Mouse (Mus musculus) activated CD4-positive, CD25-positive, alpha-beta regulatory T cell, adult 4 months (primary cell): Measurements from ENCODE around the gene Ly6g6c. TPM values are rescaled to one million over a fixed set of nuclear protein-coding genes. Genes with fewer than 3 reads are reported as not detected.

ENCODE experiments used
- ATAC-seq: one replicate; pipeline ENCODE4 v1.8.0; 2017
- polyA plus RNA-seq, 2 experiments: library from polyadenylated mRNA; unstranded; fragments of 100-300 nt; shearing (Covaris generic); gene quantifications; one replicate each; pipeline ENCODE4 v1.2.1; 2017

Ly6g6c gene
- polyA plus RNA-seq, 2 experiments from 2014 or later = not detected

DNA sequence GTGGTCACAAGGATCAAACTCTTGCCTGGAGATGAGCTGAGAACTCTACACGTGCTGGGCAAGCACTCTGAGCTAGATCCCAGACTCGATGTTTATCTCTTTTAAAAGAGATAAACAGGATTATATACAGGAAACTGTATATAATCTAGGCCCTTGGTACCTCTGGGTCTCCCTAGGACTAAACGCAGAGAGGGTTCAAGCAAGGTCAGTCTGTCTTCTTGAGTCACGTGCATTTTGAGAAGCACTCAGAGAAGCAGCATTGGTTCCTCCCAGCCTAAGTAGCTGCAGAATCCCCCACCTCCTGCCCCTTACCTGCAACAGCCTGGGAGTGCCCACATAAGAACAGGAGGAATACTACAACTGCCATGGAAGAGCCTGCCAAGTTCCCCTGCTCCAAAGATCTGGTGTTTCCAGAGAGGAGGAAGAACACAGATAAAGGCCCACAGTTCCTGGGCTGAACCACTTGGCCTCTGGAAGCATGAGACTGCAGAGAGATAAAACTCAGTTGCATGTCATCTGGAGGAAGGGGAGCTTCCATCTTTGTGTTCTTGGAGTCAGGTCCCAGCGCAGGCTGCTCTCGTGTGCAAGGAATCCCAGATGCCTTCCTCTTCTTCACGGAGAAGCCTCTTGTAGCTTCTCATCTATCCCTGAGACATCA, 20.1 kb downstream of the Ly6g6c start, which contains the start of gene Ly6g6f:
TSS of gene Ly6g6f (minus strand) at position 403 of the 658 bp plus-strand sequence.
- ATAC-seq = no peak

DNA sequence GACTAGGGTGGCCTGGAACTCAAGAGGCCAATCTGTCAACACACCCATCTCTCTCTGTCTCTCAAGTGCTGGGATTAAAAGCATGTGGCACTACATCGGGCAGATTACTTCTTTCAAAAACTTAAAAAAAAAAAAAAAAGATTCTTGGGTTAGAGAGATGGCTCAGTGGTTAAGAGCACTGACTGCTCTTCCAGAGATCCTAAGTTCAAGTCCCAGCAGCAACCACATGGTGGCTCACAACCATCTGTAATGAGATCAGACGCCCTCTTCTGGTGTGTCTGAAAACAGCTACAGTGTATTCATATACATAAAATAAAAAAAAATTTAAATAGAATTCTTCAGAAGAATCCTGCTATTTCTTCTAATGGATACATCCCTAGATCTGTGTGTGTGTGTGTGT, 23.0 kb downstream of the Ly6g6c start:
- no peak for ATAC-seq

DNA sequence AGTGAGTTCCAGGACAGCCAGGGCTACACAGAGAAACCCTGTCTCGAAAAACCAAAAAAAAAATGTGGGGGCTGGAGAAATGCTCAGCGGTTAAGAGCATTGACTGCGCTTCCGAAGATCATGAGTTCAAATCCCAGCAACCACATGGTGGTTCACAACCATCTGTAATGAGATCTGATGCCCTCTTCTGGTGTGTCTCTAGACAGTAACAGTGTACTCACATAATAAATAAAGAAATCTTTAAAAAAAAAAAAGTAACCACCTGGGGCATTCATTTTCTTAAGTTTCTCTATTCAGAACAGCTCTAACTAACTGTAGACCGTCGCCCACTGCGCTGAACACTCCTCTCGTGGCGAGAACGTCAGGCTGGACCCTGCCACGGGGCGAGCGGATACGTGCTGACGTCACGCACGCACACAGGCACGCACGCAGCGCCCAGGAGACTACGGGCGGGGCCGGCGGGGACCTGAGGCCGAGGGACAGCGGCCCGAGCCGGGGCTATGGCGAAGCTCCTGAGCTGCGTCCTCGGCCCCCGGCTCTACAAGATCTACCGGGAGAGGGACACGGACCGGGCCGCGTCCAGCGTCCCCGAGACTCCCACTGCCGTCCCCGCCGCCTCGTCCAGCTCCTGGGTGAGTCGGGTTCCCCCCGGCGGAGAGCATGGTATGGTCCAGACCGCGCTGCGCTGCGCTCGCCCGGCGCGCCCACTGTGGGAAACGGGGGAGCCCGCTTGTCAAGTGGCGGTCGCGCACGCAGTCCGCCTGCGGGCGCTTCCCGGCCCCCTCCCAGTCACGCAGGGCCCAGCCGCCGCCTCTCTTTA, 23.8 kb downstream of the Ly6g6c start, which contains the start of gene Abhd16a:
TSS of gene Abhd16a (plus strand) at position 439 of the 820 bp plus-strand sequence.
- peak; percentile 93 for ATAC-seq

DNA sequence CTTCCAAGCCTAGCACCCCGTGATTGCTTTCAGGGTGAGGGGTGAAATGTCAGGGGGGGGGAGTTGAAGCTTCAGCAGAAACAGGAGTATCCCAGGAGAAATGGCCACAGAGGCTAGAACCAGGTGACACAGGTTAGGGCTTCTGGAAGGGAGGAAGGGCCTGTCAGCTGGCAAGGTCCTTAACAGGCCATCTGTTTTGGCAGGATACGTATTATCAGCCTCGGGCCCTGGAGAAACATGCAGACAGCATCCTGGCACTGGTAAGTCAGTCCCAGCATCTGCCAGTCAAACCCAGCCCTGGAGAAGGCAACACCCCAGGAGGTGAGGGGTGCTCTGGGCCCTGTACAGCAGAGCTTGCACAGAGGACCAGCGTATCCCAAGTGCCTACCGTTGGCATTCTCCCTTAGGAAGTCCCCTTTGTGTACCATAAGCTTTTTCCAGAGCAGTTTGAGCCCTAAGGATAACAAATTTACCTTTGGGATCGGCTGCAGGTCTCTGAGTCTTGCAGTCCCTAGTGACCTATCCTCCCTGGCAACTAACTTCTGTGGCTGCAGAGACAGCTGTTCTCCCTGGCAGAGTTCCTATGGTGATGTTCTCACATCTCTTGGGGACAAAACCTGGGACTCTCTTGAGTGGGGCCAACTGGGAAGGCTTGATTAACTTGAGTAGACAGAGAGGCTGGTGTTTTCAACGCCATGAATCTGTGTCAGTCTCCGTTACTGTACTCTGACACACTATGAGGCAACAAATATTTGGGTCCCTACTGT, 25.2 kb downstream of the Ly6g6c start:
- ATAC-seq = no peak

DNA sequence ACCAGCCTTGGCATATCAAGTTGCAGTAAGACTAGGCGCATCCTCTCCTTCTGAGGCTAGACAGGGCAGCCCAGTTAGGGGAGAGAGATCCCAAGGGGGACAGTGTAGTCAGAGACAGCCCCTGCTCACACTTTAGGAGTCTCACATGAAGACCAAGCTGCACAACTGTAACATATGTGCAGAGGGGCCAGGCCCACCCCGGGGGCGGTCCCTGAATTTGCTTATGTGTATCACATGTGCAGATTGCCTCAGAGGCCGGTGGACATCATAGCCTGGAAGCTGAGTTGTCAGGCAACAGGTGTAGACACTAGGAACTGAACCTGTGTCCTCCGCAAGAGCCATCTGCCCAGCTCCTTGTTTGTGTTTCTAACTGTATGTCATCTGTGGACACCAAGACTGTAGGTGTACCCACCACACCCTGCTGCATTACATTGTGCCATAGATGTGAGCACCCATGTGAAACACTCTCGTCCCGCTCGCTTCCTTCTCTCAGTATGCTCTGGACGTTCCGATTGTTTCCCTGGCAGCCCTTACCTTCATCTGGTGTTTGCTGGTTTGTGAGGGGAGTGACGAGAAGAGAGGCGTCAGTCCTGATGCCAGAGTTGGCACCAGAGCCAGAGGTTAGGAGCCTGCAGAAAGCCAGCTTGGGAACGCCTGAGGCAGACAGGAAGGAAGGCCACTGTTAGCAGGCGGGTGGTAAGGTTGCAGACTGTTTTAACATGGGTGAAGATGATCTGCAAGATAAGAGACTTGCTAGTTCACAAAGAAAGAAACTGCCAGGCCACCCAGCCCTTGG, 27.4 kb downstream of the Ly6g6c start:
- no peak for ATAC-seq

DNA sequence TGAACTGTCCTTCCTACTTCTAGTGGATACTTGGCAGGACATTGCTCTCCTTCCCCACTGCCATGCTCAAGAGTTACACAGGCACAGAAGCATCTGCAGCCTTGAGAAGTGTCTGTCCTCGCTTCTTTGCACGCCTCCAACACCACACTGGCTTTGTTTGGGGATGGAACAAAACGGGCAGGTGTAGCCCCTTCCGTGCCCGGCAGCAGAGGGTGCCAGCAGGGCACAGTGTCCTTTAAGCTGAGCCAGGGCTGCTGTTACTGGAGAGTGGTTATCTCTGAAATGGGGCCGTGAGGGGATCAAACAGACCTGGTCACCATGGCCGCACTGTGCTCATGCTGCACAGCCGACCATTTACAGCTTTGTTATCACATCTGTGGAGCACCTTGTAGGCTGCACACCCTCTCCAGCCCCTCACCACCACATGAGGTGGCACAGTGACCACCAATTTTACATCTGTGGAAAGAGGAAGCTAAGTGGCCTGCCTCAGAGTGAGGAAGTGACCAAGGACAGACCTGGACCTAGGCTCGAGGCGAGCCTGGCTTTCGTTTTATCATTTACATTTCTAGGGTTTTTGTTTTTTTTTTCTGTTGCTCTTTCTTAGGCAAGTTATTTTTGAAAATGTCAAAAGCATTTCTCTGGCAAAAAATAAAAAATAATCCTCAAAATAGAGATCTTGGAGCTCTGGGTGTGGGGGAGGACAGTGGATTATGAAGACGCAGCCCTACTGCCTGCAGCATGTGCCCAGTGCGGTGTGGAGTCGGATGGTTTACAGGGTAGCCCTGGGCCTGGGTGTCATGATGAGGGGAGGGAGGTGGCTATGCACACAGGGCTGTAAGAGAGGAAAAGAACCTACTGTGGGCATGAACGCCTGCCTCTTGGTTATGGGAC, 29.5 kb downstream of the Ly6g6c start:
- ATAC-seq = no peak

DNA sequence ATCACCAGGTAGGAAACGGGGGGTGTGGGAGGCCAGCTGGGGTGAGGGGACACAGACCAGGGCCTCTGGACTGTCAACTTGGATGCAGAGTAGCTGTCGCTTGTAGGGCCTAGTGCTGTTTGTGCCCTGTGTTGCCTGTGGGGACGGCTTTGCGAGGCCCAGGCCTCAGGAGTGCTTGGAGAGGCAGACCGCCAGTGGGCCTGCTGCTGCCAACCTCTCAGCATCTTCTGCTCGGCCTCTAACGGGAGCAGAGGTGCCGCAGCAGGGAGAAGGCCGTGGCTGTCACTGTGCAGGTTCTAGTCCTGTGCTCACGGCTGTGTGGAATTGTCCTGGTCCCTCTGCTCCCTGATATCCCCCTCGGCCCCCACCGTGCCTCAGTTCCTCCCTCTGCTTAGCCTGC, 31.4 kb downstream of the Ly6g6c start:
- no peak for ATAC-seq

DNA sequence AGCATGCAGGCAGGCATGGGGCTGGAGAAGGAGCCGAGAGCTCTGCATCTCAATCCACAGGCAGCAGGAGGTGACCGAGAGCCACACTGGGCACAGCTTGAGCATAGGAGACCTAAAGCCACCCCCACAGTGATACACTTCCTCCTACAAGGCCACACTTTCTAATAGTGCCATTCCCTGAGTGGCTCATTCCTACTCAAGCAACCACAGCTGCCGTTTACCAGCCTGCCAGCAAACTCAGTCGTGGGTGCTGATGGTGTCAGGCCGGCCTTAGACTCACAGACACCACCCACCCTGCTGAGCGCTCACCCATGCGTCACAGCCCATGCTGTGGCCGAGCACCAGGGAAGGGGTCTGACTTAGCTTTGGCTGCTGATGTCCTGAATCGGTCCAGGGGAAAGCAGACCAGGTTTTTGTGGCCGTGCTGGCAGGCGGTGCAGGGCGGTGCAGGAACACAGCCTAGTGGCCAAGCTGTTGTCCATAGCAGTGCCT, 32.0 kb downstream of the Ly6g6c start:
- no peak for ATAC-seq

DNA sequence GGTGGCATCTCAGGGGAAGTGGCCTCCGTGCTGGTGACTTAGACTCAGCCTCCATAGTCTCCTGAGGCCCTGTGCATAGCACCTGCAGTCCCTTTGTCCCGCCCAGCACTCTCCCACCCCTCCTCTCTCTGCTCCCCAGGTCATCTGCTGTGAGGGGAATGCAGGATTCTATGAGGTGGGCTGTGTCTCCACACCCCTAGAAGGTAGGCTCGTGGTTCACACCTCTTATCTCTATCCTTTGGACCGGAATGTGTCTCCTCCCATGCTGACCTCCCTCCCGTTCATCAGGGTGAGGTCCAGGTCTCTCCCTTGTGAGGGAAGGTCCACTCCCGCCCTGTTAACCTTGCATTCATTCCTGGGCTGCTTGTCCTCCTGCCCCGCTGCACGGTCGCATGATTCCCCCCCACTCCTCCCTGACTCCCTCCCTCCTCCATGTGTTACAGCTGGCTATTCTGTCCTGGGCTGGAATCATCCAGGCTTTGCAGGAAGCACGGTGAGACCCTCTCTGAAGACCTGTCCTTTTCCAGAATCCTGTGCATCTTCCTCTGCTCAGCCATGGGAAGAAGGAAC, 35.1 kb downstream of the Ly6g6c start:
- no peak for ATAC-seq

DNA sequence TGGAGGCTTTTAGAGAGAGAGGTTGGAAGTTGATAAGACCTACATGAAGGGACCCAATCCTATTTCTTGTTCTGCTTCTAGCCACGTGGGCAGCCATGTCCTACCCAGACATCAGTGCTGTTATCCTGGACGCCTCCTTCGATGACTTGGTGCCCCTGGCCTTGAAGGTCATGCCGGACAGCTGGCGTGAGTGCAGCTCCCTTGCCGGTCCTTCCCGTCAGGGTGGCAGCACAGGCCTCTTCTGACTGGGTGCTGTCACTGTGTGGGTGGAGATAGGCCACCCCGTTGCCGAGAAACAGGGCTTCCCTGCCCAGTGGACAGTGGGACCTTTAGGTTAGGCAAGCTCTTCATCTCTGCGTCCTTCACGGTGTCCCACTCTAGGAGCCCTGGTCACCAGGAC, 36.0 kb downstream of the Ly6g6c start:
- no peak for ATAC-seq

DNA sequence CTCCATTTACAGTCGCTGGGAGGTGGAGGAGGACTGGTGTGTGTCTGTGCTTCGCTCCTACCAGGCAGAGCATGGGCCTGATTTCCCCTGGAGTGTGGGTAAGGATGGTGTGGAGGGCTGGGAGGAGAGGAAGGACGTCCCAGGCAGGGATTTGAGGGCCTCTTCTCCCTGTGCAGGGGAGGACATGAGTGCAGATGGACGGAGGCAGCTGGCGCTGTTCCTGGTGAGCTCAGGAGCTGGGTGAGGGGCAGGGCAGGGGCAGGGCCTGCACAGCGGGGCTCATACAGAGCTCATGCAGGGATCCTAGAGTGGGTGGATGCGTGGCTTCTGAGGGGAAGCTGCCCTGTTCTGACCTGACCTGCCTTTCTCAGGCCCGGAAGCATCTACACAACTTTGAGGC, 37.1 kb downstream of the Ly6g6c start:
- ATAC-seq = no peak

DNA sequence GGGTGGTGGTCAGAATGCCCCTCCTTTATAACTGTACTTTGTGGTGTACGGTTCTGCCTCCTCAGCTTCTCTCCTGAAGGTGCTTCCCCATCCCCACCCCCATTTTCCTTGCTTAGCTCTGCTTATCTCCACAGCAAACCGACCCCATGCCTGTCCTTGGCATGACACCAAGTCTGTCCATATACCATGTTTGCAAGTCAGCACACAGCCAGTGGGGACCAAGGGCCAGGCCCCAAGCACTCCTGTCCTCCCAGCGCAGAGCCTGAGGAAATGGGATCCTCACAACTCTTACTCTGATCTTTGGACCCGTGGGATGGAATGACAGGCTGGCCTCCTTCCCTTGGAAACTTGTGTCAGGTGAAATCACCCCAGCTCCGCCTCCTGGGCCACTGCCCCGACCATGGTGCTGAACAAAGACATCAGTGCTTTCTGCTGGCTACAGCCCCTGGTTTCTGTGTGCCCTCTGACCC, 38.1 kb downstream of the Ly6g6c start:
- ATAC-seq = no peak

DNA sequence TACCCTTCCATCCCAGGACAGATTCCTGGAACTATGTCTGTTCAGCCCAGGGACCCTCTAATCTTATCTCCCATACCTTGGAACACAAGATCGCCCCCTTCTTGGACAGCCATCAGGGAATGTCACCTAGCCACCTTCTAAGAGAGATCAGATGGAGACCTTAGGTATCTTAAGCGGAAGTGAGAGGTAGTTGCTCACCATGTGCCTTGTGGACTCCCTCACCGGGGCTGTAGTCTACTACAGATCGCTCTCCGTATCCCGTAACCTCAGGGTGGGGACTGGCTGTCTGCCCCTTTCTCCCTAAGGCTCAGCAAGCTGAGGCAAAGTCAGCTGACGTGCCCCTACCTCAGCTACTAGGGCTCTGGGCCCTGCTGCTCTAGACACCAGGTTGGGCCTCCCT, 38.9 kb downstream of the Ly6g6c start:
- ATAC-seq = no peak

DNA sequence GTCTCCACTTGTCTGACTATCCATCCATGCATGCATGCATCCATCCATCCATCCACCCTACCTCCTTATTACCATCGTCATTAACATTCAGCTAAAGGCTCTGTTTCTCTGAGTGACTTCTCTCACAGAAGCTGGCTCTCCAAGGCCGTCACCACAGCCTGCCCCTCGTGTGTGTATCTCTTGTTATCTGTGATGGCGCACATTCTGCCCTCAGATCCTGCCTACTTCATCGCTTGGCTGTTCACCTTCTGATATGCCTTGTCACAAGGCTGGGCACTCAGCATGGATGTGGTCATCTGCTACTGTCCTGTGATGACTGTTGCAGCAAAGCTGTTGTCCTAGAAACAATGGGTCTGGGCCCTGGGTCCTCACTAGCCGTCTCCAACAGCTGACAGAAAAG, 39.6 kb downstream of the Ly6g6c start:
- ATAC-seq = no peak

DNA sequence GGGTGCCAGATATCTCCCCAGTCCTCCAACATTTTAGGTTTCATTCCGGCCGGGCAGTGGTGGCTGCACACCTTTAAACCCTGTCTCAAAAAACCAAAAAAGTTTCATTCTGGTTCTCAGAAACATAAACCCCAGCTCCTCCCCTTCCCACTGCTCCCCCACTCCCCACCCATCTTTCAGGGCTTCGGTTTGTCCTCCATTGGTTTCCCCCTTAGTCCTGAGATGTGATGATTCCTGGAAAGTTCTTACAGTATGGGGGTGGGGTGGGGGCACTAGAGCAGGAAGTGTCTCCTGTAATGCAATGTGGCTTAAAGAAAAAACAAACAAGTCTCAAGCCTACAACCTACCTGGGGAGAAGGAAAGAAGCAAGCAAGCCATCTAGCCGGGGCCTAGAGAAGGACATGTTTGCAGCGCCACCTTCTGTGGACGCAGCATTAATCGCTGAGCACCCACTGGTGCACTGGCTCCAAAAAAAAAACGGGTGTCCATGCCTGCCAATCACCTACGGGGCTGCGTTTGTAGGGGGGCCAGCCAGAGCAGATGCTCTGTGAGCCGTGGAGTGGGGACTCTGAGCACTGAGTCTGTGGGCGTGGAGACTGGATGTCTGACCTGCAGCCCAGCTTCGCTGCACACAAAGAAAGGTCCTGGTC, 40.7 kb downstream of the Ly6g6c start:
- no peak for ATAC-seq

DNA sequence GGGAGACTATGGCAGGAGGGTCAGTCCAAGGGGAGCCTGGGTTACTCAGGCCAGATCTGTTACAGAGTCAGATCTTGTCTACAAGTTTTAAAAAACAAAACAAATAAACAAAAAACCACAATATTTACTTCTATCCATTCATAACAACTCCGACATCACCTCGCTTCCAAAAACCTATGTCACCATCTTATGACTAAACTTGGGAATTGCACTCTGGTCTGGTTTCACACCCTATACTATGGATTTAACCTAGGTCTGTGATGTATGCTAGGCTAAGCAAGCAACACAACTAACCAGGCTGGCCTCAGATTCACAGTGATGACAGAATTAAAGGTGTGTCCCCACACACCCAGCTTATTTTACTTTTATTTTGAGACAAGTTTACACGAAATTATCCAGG, 41.3 kb downstream of the Ly6g6c start:
- ATAC-seq = no peak

DNA sequence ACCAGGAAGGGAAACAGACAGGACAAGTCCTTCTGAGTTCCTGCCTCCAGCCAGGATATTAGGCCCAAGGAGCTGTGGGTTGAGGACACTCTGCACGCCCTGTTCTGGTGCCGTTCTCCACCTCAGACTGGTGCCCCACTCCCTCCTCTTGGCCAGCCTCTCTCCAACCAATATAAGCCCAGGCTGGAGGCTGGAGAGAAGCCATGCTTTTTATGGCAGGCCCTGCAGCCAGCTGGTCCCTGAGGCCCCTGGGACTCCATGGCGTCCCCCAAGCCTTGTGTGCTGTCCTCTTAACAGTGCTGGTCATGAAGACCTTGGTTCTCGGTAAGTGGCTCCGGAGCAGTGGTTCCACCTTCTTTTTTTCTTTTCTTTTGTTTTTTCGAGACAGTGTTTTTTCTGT, 42.9 kb downstream of the Ly6g6c start, which contains the start of gene Ly6g5c:
TSS of gene Ly6g5c (plus strand) at position 183 of the 400 bp plus-strand sequence.
- ATAC-seq = no peak

DNA sequence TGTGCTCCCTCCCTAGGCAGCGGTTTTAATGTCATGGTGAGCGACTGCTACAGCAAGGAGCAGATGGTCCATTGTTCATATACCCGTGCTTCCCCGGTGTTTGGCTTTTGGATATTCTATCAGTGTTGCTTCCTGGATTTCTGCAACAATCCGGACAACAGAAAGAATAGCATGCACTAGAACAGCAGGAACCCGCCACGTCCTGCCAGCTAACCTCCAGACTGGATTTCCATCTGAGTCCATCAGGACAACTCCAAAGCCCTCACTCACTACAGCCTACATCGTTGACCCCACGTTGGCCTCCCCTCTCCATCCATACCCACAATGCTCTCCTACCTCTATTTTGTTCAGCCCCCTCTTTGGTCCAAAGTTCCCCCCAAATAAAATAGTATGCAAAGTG, 46.6 kb downstream of the Ly6g6c start:
- no peak for ATAC-seq

DNA sequence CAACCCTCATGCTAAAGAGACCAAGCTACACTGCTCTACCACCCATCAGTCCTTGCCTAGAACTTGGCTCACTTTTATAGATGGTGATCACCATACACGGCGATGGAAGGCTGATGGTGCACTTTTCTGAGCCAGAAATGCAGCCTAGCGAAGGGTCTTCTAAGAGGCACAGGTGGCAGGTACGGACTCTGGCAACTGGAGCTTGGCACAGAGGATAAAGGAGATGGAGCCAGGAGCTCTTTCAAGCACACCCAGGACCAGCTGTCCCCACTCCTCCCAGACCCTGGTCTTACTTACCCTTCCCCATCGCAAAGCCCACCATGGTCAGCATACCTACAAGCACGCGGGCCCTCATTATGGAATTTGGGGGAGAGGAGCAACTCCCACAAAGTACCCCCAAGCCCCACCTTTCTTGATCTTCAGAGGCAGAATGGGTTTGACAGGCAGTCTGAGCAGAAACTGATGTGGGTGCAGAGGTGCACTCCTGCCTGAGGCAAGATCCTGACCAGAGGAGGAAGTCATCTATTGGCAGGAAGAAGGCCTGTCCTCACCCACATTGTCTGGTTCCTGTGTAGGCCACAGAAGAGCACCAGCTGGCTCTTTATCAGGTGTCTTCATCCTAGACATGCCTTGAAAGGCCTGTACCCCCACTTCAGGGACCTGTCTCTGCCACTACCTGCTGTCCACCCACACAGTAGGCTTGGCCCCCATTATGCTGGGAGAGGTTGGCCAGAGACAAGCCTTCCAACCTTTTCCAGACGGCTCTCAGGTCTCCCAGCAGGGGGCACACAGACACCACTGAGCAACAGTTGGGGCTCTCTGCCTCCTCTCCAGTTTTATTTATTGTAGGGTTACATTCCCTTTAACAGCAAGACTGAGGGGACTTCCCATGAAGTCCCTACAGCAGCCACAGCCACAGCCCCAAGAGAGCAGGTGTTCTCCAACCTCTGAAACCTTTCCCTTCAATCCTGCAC, 50.1 kb downstream of the Ly6g6c start, which contains the start of gene Ly6g5b:
TSS of gene Ly6g5b (minus strand) at position 383 of the 974 bp plus-strand sequence.
- peak; percentile 32 for ATAC-seq
